Mouse (Mus musculus) midbrain, embryonic 13.5 days (tissue): Measurements from ENCODE around the gene Smim13. TPM values are rescaled to one million over a fixed set of nuclear protein-coding genes. Genes with fewer than 3 reads are reported as not detected.
A peak's percentile ranks its signal among the peaks of the same experiment; 100 is the strongest.
"Not testable (repeated sequence)": the region's sequence is repeated elsewhere in the genome, so short reads cannot be mapped to it uniquely, and the experiment has no call there.

Experiments
- ATAC-seq: fragments of 200-750 bp; cut with Nextera tagmentation; 2 replicates; pipeline ENCODE4 v1.8.0; 2017; ENCODE audit warnings: mild to moderate bottlenecking, moderate TSS enrichment, moderate library complexity
- H3K27ac ChIP-seq: fragments of 300-500 bp; sonication (generic); 2 replicates; pipeline ENCODE4 v1.5.1; 2015; ENCODE audit warnings: inconsistent platforms, mild to moderate bottlenecking, moderate library complexity
- H3K27me3 ChIP-seq: fragments of 300-500 bp; sonication (generic); 2 replicates; pipeline ENCODE4 v1.6.1; 2015; ENCODE audit warnings: mild to moderate bottlenecking, inconsistent platforms
- H3K36me3 ChIP-seq: fragments of 300-500 bp; sonication (generic); 2 replicates; pipeline ENCODE4 v1.6.1; 2015; ENCODE audit warnings: mild to moderate bottlenecking, inconsistent platforms
- H3K4me1 ChIP-seq: fragments of 300-500 bp; sonication (generic); replicated peaks from 2 replicates; pipeline ENCODE4 v1.6.1; 2015; ENCODE audit warnings: inconsistent platforms
- H3K4me2 ChIP-seq: fragments of 300-500 bp; sonication (generic); replicated peaks from 2 replicates; pipeline ENCODE4 v1.6.1; 2015; ENCODE audit warnings: moderate library complexity, mild to moderate bottlenecking, inconsistent platforms
- H3K4me3 ChIP-seq: fragments of 300-500 bp; sonication (generic); replicated peaks from 2 replicates; pipeline ENCODE4 v1.5.1; 2015; ENCODE audit warnings: mild to moderate bottlenecking, inconsistent platforms
- H3K9ac ChIP-seq: fragments of 300-500 bp; sonication (generic); replicated peaks from 2 replicates; pipeline ENCODE4 v1.6.1; 2015; ENCODE audit warnings: mild to moderate bottlenecking, inconsistent platforms
- H3K9me3 ChIP-seq: fragments of 300-500 bp; sonication (generic); 2 replicates; pipeline ENCODE4 v1.6.1; 2016; ENCODE audit warnings: mild to moderate bottlenecking, inconsistent platforms
- WGBS: fragments of 180-500 bp; shearing (Covaris S2); methylation state at CpG from one replicate; pipeline ENCODE4 v1.1.7; 2015; 5-methylcytosine and 5-hydroxymethylcytosine counted together
- polyA plus RNA-seq: library from polyadenylated mRNA; unstranded; fragments of >200 nt; fragmentation: Nextera tagmentation; extraction: Ambion mirVana; gene quantifications from 2 replicates; pipeline ENCODE4 v1.2.1, GENCODE M21; 2015

Smim13 gene
- polyA plus RNA-seq, 1 experiment from 2014 or later, result 16.2 TPM

GRCm38 (mm10) chr13:41244306-41244830 is 5.3 kb upstream of the Smim13 start:
- H3K27ac ChIP-seq, result no peak overlapping the region
- H3K4me3 ChIP-seq, result no peak overlapping the region
- H3K9me3 ChIP-seq, result no peaks in the 10 kb centered on the region
- no peak for ATAC-seq
- peaks cover 6% of the 10 kb centered on the region for H3K4me1 ChIP-seq
- no peak overlapping the region for H3K9ac ChIP-seq
- H3K4me2 ChIP-seq, result no peak overlapping the region
- H3K36me3 ChIP-seq, result no peaks in the 10 kb centered on the region
- WGBS, result 68% methylated on average over 6 of the region's 6 CpGs
- peaks cover 8% of the 10 kb centered on the region; the same call in 1 of the 2 replicates for H3K27me3 ChIP-seq

- Histone ChIP-seq H3K36me3 (no peaks in the 10 kb centered on the region), H3K9me3 (no peaks in the 10 kb centered on the region), H3K27ac (peak overlapping the region; percentile 77), H3K27me3 (0 out of 2 replicates have a peak, but pooled peaks cover 3% of the 10 kb centered on the region), H3K9ac (peak overlapping the region; percentile 66), H3K4me1 (peaks cover 23% of the 10 kb centered on the region), H3K4me2 (peak overlapping the region; percentile 57), H3K4me3 (peak overlapping the region; percentile 79)
- peak; percentile 7 for ATAC-seq
- WGBS, result 47% methylated on average over 12 of the region's 12 CpGs
These were observed 708 bp upstream of the Smim13 start for GRCm38 (mm10) chr13:41248751-41249520.

- Histone ChIP-seq H3K9ac (peak overlapping the region; percentile 84), H3K27ac (peak overlapping the region; percentile 90), H3K36me3 (no peaks in the 10 kb centered on the region), H3K4me2 (peak overlapping the region; percentile 68), H3K4me1 (peaks cover 23% of the 10 kb centered on the region), H3K27me3 (0 out of 2 replicates have a peak, but pooled peaks cover 3% of the 10 kb centered on the region), H3K9me3 (no peaks in the 10 kb centered on the region), H3K4me3 (peak overlapping the region; percentile 79)
- WGBS, result 3% methylated on average over 27 of the region's 27 CpGs
- ATAC-seq, result no peak
These were observed 806 bp downstream of the Smim13 start for GRCm38 (mm10) chr13:41250318-41250981.

DNA sequence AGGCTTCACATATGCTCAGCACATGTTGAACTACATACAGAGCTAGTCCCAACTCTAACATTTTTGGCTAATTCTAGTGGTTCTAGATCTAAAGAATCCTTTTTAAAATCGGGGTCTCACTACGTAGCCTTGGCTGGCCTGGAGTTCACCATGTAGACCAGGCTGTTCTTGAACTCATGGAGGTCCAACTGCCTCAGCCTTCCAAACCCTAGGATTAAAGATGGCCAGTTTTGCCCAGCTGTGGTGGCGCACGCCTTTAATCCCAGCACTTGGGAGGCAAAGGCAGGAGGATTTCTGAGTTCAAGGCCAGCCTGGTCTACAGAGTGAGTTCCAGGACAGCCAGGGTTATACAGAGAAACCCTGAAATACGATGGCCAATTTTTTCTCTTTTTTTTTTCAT is 1.6 kb downstream of the Smim13 start:
- Histone ChIP-seq H3K4me1 (peaks cover 23% of the 10 kb centered on the region), H3K4me2 (peak overlapping the region; percentile 68; the same call in 1 of the 2 replicates)
- not testable (repeated sequence) for H3K9ac ChIP-seq, H3K4me3 ChIP-seq, H3K27ac ChIP-seq, H3K27me3 ChIP-seq, H3K36me3 ChIP-seq, H3K9me3 ChIP-seq, ATAC-seq
- WGBS, result 96% methylated on average over 5 of the region's 5 CpGs

- no peak overlapping the region for H3K9ac ChIP-seq
- H3K27ac ChIP-seq, result no peak overlapping the region
- H3K9me3 ChIP-seq, result no peaks in the 10 kb centered on the region
- WGBS, result 84% methylated on average over 5 of the region's 5 CpGs
- peaks cover 23% of the 10 kb centered on the region for H3K4me1 ChIP-seq
- H3K4me2 ChIP-seq, result no peak overlapping the region
- no peak overlapping the region for H3K4me3 ChIP-seq
- H3K36me3 ChIP-seq, result no peaks in the 10 kb centered on the region
- H3K27me3 ChIP-seq, result 0 out of 2 replicates have a peak, but pooled peaks cover 2% of the 10 kb centered on the region
- ATAC-seq, result no peak
These were observed 2.0 kb downstream of the Smim13 start for GRCm38 (mm10) chr13:41251667-41252066.

DNA sequence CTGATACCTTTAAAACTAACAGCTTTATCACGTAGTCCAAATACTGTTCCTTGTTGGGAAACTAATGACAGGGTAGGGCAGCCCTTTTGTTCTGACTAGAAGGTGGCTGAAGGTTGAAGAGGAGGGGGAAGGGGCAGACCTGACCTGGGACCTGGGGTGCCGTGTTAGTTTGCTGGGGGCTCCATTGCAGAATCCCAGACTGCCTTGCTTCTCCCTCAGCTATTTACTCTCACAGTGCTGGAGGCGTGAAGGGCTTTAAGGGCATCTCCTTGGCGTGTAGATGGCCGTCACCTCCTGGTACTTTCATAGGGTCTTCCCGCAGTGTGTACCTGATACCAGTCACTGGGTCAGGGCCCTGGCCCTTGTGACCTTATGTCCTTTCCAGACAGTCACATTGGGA is 2.5 kb downstream of the Smim13 start:
- Histone ChIP-seq H3K27me3 (no peaks in the 10 kb centered on the region), H3K4me1 (peaks cover 23% of the 10 kb centered on the region), H3K9ac (no peak overlapping the region), H3K4me2 (no peak overlapping the region), H3K27ac (no peak overlapping the region), H3K4me3 (no peak overlapping the region), H3K36me3 (no peaks in the 10 kb centered on the region), H3K9me3 (no peaks in the 10 kb centered on the region)
- WGBS, result 93% methylated on average over 6 of the region's 6 CpGs
- no peak for ATAC-seq

- ATAC-seq, result no peak
- Histone ChIP-seq H3K4me1 (peaks cover 23% of the 10 kb centered on the region), H3K27ac (no peak overlapping the region), H3K9ac (no peak overlapping the region), H3K27me3 (no peaks in the 10 kb centered on the region), H3K4me3 (no peak overlapping the region), H3K36me3 (no peaks in the 10 kb centered on the region), H3K4me2 (no peak overlapping the region), H3K9me3 (no peaks in the 10 kb centered on the region)
- WGBS, result 91% methylated on average over 7 of the region's 7 CpGs
These were observed 3.1 kb downstream of the Smim13 start for GRCm38 (mm10) chr13:41252736-41253135.

DNA sequence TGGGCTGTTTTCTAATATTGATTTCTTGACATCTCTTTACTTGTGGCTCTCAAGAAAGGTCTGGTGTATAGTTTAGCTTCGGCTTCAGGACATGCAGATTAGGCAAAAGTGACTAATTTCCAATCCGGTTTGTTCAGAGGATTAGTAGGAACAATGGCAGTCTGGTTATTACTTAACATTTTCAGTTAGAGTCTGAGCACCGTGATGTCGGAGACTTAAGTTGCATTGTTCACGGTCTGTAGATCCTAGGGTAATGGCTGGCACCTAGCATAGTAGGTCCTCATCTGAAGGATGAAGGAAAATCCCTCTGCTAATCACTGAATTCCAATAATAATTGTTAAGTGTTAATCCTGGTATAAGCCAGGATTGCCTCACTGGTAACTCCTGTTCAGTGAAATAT is 6.5 kb downstream of the Smim13 start:
- H3K4me2 ChIP-seq, result no peak overlapping the region
- ATAC-seq, result no peak
- peaks cover 11% of the 10 kb centered on the region for H3K4me1 ChIP-seq
- 53% methylated on average over 5 of the region's 5 CpGs for WGBS
- no peaks in the 10 kb centered on the region for H3K9me3 ChIP-seq
- H3K27me3 ChIP-seq, result no peaks in the 10 kb centered on the region
- H3K9ac ChIP-seq, result no peak overlapping the region
- H3K4me3 ChIP-seq, result no peak overlapping the region
- H3K36me3 ChIP-seq, result no peaks in the 10 kb centered on the region
- H3K27ac ChIP-seq, result no peak overlapping the region

DNA sequence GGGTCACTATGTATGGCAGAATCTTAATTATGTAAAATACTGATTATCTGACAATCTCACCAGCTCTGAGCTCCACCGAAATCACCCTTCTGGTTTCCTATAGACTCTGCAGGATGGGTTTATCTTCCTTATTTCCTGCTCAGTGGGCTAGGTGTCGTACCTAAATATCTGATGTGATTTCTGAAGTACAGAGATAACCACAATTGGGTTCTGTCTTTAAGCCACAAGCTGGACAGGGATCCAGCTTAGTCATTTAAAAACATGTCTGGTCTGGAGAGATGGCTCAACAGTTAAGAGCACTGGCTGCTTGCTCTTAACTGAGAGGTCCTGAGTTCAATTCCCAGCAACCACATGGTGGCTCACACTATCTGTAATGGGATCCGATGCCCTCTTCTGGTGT is 7.3 kb downstream of the Smim13 start:
- ATAC-seq, result no peak
- no peak overlapping the region for H3K4me2 ChIP-seq

GRCm38 (mm10) chr13:41257851-41258250 is 8.2 kb downstream of the Smim13 start:
- Histone ChIP-seq H3K27ac (no peak overlapping the region), H3K36me3 (no peaks in the 10 kb centered on the region), H3K4me1 (no peaks in the 10 kb centered on the region), H3K4me2 (no peak overlapping the region), H3K27me3 (no peaks in the 10 kb centered on the region), H3K9me3 (no peaks in the 10 kb centered on the region), H3K4me3 (no peak overlapping the region), H3K9ac (no peak overlapping the region)
- no peak for ATAC-seq
- WGBS, result 80% methylated on average over 4 of the region's 4 CpGs

More for the DNA sequence above, 7.3 kb downstream of the Smim13 start:
- no peak overlapping the region for H3K9ac ChIP-seq
- H3K4me3 ChIP-seq, result no peak overlapping the region
- no peaks in the 10 kb centered on the region for H3K27me3 ChIP-seq
- 0 out of 2 replicates have a peak, but pooled peaks cover 4% of the 10 kb centered on the region for H3K4me1 ChIP-seq
- H3K9me3 ChIP-seq, result no peaks in the 10 kb centered on the region
- 92% methylated on average over 3 of the region's 3 CpGs for WGBS
- no peak overlapping the region for H3K27ac ChIP-seq
- no peaks in the 10 kb centered on the region for H3K36me3 ChIP-seq

DNA sequence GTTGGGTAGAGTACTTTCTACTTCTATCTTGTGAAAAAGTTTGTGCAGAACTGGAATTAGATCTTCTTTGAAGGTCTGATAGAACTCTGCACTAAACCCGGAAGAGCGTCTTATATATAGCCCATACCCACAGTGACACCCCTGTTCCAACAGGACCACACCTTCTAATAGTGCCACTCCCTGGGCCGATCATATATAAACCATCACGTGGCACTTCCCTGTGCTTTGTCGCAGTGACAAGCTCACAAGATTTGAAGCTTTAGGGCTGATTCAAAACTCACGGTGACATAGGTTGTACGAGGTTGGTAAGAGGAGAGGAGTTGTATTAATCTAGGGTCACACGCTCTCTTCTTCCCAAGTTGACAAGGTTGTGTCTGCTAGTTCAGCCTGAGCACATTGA is 12.0 kb downstream of the Smim13 start:
- H3K4me2 ChIP-seq, H3K36me3 ChIP-seq, H3K27ac ChIP-seq, H3K9ac ChIP-seq, H3K9me3 ChIP-seq, H3K4me1 ChIP-seq, H3K27me3 ChIP-seq, ATAC-seq, H3K4me3 ChIP-seq: not testable (repeated sequence)
- 98% methylated on average over 8 of the region's 8 CpGs for WGBS

DNA sequence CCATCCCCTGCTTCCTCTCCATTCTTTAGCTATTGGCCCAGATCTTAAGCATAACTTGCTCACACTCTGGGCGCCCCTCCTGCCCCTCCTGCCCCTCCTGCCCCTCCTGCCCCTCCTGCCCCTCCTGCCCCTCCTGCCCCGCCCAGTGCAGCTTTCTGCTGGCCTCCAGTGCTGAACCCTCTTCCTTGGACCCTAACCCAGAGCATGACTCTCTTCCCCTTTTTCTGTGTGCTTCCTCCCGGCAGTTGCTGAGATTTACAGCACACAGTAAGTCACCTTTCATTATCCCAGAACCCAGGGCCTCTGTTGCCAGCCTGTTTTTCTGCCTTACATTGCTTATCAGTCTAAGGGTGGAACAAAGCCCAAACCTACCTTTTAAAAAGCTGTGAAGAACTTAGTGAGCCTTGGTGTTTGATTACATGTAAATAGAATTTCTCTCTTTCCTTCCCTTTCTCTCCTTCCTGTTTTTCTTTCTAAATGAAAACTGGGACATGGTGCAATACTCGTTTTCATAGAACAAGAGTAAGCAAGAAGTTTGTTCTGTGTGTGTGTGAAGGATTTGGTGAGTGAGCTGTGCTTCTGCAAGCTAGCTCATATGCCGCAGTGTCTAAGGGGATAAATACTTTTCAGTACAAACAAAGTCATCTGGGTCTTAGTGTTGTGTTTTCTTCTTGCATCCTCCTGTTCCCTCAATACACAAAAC is 13.8 kb downstream of the Smim13 start:
- Histone ChIP-seq H3K27me3 (no peaks in the 10 kb centered on the region), H3K36me3 (peaks cover 3% of the 10 kb centered on the region; the same call in 1 of the 2 replicates), H3K4me1 (peaks cover 5% of the 10 kb centered on the region), H3K4me2 (no peak overlapping the region), H3K9ac (no peak overlapping the region), H3K4me3 (no peak overlapping the region), H3K27ac (no peak overlapping the region), H3K9me3 (peaks cover 3% of the 10 kb centered on the region; the same call in 1 of the 2 replicates)
- ATAC-seq, result no peak
- 88% methylated on average over 5 of the region's 5 CpGs for WGBS
